Mouse (Mus musculus) E14TG2a.4 (cell line): ENCODE results near the gene Lama5.

Experiments used
- CTCF ChIP-seq: conservative IDR thresholded peaks from 2 replicates; pipeline ENCODE4 v1.5.1; 2014; ENCODE audit warnings: low read length
- NANOG ChIP-seq: IDR thresholded peaks from 2 replicates; pipeline ENCODE4 v1.6.1; 2014; ENCODE audit warnings: borderline replicate concordance, low read length, mixed read lengths
- POU5F1 ChIP-seq: IDR thresholded peaks from 2 replicates; pipeline ENCODE4 v1.6.1; 2014; ENCODE audit warnings: low read length, borderline replicate concordance

- TF ChIP-seq CTCF (no peak), NANOG (no peak), POU5F1 (no peak)
Observed at GRCm38 (mm10) chr2:180147379-180147778, 78.3 kb downstream of the Lama5 start.
